Mouse (Mus musculus) liver, embryonic 14.5 days (tissue): Measurements from ENCODE around the gene Chaf1a.

Source experiments
- CTCF ChIP-seq: IDR thresholded peaks from 2 replicates; pipeline ENCODE4 v1.5.1; 2016; ENCODE audit warnings: antibody characterized with exemption, low read depth, control low read depth
- EP300 ChIP-seq: IDR thresholded peaks from 2 replicates; pipeline ENCODE4 v1.6.1; 2016; ENCODE audit warnings: antibody characterized with exemption, low read depth

DNA sequence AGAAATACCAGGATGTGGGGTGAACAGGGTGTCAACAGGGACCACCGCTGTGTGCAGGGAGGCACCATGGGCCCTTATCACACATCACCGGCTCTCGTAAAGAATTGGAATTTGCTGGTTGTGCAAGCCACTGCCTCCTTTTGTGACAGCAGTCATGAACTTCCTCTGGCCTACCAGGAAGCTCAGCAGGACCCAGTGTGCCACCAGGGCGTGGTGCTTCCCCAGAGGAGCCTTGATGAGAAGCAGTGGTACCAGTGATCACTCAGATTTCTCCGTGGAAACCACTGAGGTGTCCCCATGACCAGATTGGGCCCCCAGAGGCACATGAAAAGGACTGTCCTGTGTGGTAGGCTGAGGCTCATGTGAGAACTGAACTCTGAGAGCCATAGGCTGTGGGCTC, 16.9 kb upstream of the Chaf1a start:
- TF ChIP-seq CTCF (no peak), EP300 (no peak)
